Mouse (Mus musculus): ENCODE data around the gene Wbp1l.

Wbp1l gene

GRCm38 (mm10) chr19:46599375-46600256, 732 bp downstream of the Wbp1l start:
- DNase-seq (ENCODE audit: low read depth) = no peak

GRCm38 (mm10) chr19:46600371-46600770, 1.5 kb downstream of the Wbp1l start:
- DNase-seq (ENCODE audit: low read depth) = peak; percentile 75

- DNase-seq (ENCODE audit: low read depth) = no peak
These were observed 2.6 kb downstream of the Wbp1l start for GRCm38 (mm10) chr19:46601491-46601890.

- DNase-seq (ENCODE audit: low read depth) = no peak
These were observed 3.5 kb downstream of the Wbp1l start for GRCm38 (mm10) chr19:46602406-46602805.

GRCm38 (mm10) chr19:46606718-46607117, 7.8 kb downstream of the Wbp1l start:
- no peak for DNase-seq (ENCODE audit: low read depth)

- no peak for DNase-seq (ENCODE audit: low read depth)
These were observed 8.5 kb downstream of the Wbp1l start for GRCm38 (mm10) chr19:46607424-46607823.

GRCm38 (mm10) chr19:46608158-46608557, 9.3 kb downstream of the Wbp1l start:
- peak; percentile 71 for DNase-seq (ENCODE audit: low read depth)

- DNase-seq (ENCODE audit: low read depth) = no peak
These were observed 17.5 kb downstream of the Wbp1l start for GRCm38 (mm10) chr19:46616378-46616777.

- no peak for DNase-seq (ENCODE audit: low read depth)
These were observed 18.5 kb downstream of the Wbp1l start for GRCm38 (mm10) chr19:46617361-46617760.

GRCm38 (mm10) chr19:46618322-46618721, 19.4 kb downstream of the Wbp1l start:
- DNase-seq (ENCODE audit: low read depth) = no peak

- DNase-seq (ENCODE audit: low read depth) = no peak
These were observed 20.1 kb downstream of the Wbp1l start for GRCm38 (mm10) chr19:46619001-46619400.

GRCm38 (mm10) chr19:46619518-46619917, 20.6 kb downstream of the Wbp1l start:
- DNase-seq (ENCODE audit: low read depth) = no peak

GRCm38 (mm10) chr19:46620016-46620808, 21.3 kb downstream of the Wbp1l start:
- DNase-seq (ENCODE audit: low read depth) = peak; percentile 76

GRCm38 (mm10) chr19:46621236-46622183, 22.6 kb downstream of the Wbp1l start:
- DNase-seq (ENCODE audit: low read depth) = no peak

- peak; percentile 76 for DNase-seq (ENCODE audit: low read depth)
These were observed 23.8 kb downstream of the Wbp1l start for GRCm38 (mm10) chr19:46622659-46623193.

- DNase-seq (ENCODE audit: low read depth) = no peak
These were observed 24.3 kb downstream of the Wbp1l start for GRCm38 (mm10) chr19:46623194-46623667.

- no peak for DNase-seq (ENCODE audit: low read depth)
These were observed 25.2 kb downstream of the Wbp1l start for GRCm38 (mm10) chr19:46623790-46624772.

GRCm38 (mm10) chr19:46625015-46625414, 26.1 kb downstream of the Wbp1l start:
- DNase-seq (ENCODE audit: low read depth) = no peak

- no peak for DNase-seq (ENCODE audit: low read depth)
These were observed 26.6 kb downstream of the Wbp1l start for GRCm38 (mm10) chr19:46625519-46625918.

GRCm38 (mm10) chr19:46628403-46628802, 29.5 kb downstream of the Wbp1l start:
- DNase-seq (ENCODE audit: low read depth) = no peak

Data from fibroblast of lung, adult 2 months (primary cell).